Mouse (Mus musculus) thymus, postnatal 25 days (tissue): Measurements from ENCODE around the gene Tirap.

Experiments used
- DNase-seq: peaks from one replicate; pipeline ENCODE4 v3.0.0; 2022

Gene Tirap

GRCm38 (mm10) chr9:35145118-35145517 is 55.0 kb downstream of the Tirap start:
- DNase-seq = no peak

DNA sequence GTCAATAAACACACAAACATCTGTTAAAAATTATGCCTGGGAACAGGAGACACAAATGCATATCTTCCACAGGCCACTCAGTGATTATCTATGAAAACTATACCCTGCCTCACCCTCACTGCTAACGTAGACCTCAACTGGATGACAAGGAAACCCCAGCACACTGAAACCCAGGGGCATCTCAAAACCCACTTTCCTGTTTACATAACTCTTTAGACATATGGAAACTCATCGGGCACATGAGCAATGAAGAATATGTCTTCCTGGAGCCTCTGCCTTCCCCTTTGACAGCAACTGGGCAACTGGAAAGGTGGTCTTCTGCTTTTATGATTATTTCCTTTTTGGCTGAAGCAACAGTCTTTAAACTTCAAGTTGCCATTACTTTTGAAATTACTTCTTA is 57.9 kb downstream of the Tirap start:
- no peak for DNase-seq

GRCm38 (mm10) chr9:35139231-35139744 is 60.8 kb downstream of the Tirap start:
- no peak for DNase-seq

- no peak for DNase-seq
Measured at GRCm38 (mm10) chr9:35138029-35138428, 62.1 kb downstream of the Tirap start.

DNA sequence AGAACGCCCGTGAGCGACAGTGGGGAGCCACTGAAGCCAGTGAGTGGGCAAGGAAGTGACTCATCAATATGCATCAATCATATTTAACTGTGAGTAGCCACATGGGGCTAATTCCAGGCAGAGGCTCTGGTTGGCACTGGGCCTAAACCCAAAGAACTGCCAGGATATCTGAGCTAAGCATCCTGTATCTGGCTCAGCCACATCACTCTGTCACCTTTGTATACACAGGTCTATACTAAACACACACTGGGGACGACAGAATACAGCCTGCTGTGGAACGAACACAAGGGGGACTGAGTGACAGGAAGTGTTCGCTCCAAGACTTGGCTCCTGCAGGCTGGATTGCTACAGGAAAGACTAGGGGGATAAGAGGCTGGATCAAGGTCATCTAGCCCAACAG is 64.5 kb downstream of the Tirap start:
- DNase-seq = no peak
